Mouse (Mus musculus): ENCODE data around the gene Prss36.

- TF ChIP-seq POLR2A (IDR thresholded peaks at IDR 0.05; ENCODE audit: extremely low read depth, insufficient read depth, low read length) (no peak), CTCF (IDR thresholded peaks at IDR 0.05; ENCODE audit: low read depth, low read length) (no peak)
Measured at GRCm38 (mm10) chr7:127935748-127936159, 10.8 kb downstream of the Prss36 start.
